Mouse (Mus musculus) T-cell, adult 2 months (primary cell): Measurements from ENCODE around the gene Gm10024.
A peak's percentile ranks its signal among the peaks of the same experiment; 100 is the strongest.
"Not testable (repeated sequence)": the region's sequence is repeated elsewhere in the genome, so short reads cannot be mapped to it uniquely, and the experiment has no call there.

Experiments
- DNase-seq: peaks from one replicate; pipeline ENCODE4 v3.0.0; 2022; ENCODE audit warnings: low spot score

The Gm10024 gene

DNA sequence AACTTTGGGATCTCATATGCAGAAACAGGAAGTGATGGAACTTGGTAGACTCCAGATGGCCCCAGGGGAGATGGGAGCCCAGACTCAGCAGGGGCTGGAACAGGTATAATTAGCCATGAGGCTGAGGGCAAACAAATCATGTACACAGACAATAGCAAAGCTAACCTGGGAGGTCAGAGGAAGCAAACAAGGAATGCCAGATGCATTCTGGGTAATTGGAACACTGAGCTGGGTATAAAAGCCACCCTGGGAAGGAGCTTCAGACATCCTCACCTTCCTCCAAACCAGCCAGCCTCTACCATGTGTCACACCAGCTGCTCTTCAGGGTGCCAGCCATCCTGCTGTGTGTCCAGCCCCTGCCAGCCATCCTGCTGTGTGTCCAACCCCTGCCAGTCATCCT is at the start of gene Gm10024:
TSS of gene Gm10024 (plus strand) at position 301 of the 400 bp plus-strand sequence.
- DNase-seq: not testable (repeated sequence)

DNA sequence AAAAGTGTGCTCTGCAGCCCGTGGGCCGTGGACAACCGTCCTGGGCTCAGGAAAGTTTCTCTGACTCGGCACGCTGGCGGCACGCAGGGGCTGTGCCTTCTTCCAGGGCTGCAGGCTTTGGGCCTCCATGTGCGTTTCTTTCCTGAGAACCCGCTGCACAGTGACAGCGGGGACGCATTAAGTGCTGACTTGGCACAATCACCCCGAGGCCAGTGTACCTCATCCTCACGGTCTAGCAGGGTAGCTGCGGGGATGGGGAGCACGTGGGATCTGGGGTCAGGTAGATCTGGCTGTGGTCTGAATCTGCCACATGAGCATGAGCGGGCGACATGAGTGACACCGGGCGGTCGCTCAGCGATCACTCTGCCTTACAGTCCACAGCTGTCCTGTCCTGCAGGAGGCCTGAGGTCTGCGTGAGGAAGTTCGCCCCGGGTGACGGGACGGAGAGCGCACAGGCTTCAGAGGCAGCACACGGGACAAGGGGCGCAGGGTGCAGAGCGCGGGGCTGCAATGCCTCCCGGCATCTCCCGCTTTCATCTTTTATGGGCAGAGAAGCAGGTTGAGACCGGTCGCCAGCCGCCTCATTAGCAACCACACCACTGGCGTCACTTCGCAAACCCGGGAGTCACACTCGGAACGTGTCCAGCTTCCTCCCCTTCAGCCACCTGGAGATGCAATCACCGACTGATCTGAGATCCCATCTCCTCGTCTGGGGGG is 47.1 kb upstream of the Gm10024 start:
- no peak for DNase-seq

DNA sequence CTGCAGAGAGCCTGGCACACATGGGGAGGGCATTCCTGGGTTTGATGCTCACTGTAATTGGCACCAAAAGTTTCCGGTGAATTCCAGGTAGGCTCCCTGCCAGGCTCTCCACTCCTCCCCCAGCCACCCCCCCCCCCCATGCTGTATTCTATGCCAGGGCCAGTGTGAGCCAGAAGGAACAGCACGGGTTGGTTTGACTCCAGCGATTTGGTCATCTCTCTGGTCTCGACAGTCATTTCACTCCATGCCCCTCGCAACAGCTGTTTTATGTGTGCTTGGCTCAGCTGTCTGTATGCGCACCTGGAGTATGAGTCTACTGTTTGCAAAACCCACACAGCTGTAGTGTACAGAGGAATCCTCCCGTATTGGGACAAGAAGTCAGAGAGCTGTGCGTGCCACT is 44.9 kb upstream of the Gm10024 start:
- no peak for DNase-seq

DNA sequence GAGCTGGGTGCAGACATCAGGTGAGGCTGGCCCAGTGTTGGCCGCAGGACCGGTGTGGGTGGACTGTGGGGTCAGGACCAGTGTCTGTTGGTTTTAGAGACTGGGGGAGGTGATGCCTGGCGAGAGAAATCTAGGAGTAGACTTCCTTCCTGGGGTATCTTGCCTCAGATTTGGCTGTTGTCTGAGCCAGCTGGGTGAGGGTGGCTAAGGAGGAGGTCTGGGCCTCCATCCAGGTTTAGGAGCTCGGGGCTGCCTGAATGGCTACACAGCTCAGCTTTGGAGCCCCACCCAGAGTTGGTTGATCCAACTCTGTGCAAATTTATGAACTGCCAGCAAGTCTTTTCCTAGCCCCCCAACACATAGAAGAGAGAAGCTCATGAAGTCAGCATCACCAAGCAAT is 43.9 kb upstream of the Gm10024 start:
- no peak for DNase-seq

DNA sequence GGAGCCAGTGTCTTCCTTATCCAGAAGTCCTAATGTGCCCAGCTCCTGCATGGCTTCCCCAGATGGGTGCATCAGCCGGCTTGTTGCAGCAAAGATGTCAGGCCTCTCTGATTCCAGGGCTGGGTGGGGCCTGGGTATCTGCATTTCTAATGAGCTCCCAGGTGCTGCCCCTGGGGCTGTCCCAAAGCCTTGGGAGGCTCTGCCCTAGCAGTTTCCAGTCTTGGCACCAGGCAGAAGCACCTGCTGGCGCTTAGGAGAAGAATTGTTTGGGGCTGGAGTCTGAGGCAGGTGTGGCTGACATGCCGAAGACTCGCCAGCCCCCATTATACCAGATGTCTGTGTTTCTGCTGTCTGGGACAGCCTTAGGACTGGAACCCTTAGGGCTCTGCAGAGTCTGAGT is 40.5 kb upstream of the Gm10024 start:
- no peak for DNase-seq

DNA sequence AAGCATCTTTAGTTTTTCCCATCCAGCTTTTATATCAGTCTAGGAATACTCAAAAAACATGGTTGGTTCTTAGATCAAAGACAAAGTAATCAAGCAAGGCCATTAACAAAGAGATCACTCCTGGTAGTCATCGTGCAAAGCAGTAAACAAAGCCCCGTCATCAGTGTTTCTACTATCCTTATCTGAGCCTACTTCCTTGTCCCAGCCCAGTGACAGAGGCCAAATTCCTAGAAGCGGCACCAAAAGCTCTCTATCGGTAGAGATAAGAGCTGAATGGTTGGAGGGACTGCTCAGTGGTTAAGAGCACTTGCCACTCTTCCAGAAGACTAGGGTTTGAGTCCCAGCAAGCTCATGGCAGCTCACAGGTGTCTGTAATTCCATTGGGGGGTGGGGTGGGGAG is 39.7 kb upstream of the Gm10024 start:
- DNase-seq: no peak

DNA sequence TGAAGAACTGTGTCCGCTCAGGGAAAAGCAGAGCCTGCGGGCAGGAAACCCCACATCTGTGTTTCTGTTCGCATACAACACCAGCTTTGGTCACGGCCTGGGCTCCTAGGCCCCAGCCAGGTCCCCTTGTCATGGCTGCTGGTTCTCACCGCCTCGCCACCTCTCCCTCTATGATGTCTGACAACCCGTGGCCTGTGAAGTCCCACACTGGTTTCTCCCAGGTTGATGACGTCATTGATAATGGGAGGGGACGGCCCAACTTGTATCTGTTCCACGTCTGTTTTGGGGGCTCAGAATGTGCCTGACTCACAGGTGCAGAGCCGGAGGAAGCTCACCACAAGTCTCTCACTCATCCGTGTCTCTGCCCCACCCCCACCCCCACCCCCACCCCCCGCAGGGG is 37.5 kb upstream of the Gm10024 start:
- peak; percentile 29 for DNase-seq

DNA sequence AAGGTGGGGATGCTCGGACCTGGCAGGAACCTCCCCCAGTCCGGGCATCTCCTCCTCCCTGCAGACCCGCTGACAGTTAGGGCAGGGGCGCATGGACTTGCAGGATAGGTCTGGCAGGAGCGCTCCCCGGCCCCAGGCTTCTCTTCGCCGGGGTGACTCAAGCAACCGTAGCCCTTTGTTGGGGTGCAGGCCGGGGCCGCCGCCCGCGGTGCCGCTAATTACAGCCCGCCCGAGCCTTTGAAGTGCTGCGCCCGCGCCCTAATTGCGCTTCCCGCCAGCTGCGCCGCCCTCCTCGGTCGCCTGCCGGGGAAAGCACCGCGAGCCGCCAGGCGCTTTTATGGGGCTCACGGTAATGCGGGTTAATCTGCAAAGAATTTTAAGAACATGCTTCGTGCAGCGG is 33.7 kb upstream of the Gm10024 start:
- DNase-seq: no peak

DNA sequence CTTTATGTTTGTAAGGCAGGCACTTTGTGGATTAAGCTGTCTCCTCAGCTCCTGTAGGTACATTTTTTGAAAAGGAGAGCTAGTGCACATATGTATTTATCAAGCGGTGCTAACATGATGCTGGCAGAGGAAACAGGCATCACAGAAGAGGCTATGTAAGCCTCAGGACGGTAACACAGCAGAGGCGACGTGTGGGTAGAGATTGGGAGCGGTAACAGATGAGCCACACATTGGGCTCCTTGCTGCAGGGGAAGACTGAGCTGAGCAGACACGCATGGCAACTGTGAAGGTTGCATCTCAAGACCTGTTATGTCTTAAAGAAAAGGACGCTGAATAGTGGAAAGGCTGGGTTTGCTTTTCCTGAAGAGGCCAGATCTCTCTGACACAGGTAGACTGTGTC is 28.3 kb upstream of the Gm10024 start:
- DNase-seq: no peak

DNA sequence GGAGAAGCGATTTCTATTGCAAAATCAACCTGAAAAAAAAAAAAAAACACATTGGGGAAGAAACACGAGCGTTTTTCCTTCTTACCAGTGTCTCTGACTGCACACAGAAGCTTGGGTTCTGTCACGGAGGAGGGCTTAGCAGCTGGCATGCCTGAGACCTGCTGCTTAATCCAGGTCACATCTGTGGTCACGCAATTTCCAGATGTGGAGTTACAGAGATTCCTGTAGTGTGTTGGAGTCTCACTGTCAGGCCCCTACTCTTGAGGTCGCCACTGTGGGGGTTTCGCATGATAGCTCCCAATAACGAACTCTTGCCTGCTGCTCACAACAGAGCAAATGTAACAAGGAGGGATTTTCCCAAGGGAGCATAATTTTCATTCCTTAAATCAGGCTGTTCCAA is 27.1 kb upstream of the Gm10024 start:
- no peak for DNase-seq

DNA sequence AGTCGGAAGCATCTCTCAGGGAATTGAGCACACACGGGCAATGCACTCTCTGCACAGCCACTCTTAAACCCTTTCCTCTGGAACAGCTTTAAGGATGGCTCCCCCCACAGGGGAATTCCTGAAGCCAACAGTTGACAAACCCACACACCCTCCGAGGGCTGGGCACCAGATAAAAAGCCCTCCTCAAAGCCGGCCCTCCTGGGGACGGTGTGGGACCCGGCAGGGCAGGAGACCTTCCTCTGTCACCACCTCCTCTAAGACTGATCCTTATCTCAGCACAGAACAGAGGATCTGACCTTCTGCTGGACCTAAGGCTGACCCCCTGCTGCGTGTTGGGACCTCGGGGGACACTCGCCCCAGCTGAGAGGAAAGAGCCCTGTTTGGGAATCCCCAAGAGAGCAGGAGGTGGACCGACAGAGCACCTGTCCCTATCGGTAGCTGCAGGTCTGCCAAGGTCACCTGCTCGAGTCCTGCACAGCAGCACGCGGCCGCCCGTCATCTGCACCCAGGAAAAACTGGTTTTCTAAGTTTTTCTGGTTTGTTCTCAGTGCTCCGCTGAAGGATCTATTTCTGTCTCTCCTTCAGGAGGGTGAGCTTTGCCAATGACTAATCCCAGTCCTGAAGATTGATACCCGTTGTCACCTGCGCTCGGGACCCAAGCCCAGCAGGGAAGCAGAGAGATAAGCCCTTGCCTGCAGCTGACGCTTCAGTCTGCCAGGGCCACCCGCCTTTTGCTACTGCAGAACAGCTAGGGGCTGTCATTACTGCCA is 25.2 kb upstream of the Gm10024 start, which contains the start of gene Tspear:
TSS of gene Tspear (plus strand) at position 675 of the 770 bp plus-strand sequence.
- no peak for DNase-seq

DNA sequence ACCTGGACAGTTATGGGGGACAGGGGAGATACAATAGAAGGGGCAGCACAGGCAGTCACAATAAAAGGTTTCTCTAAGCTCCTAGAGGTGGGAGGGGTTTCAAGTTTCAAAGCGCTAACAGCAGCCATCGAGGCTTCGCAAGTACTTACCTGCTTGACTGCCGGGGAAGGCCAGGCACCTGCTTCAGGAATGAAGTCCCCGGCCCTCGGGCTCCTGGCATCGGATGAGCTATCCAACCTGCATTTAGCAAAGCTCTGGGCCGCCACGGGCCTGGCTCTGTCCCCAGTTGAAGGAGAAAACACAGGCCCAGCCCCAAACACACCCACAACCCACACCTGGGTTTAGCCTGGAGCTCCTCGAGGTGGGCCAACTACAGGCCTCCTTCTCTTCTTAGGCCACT is 24.2 kb upstream of the Gm10024 start:
- no peak for DNase-seq

DNA sequence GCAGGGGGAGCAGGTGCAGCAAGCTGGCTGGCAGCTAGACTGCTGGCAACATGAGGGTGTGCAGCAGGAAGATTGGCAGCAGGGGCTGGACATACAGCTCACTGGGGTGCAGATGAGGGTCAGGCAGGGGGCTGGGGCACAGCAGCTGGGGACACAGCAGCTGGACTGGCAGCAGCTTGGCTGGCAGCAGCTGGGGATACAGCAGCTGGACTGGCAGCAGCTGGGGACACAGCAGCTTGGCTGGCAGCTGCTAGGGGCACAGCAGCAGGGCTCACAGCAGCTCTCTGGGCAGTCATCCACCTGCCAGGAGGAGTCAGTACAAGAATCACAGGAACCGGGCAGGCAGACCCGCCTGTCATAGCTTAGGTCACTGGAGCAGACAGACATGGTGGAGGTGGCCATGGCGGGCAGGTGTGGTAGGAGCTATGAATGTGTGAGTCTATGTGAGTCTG is 20.9 kb upstream of the Gm10024 start, which contains the start of gene Gm19402:
TSS of gene Gm19402 (minus strand) at position 402 of the 452 bp plus-strand sequence.
- not testable (repeated sequence) for DNase-seq

DNA sequence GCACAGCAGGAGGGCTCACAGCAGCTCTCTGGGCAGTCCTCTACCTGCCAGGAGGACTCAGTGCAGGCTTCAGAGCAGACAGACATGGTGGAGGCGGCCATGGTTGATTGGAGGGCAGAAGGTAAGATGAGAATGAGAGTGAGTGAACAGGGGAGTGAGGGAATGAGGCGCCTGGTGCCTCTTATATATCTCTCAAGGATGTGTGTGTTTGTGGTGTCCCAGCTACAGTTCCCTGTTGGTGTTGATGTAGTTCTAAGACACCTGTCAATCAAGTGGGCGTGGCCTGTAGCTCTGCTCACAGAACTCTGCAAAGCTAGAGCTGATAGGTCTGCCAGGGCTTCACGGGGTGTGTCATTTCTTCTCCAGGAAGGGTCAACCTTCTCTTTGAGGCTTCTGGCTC is 14.1 kb upstream of the Gm10024 start, which contains the start of gene Gm9508:
TSS of gene Gm9508 (minus strand) at position 101 of the 400 bp plus-strand sequence.
- no peak for DNase-seq

DNA sequence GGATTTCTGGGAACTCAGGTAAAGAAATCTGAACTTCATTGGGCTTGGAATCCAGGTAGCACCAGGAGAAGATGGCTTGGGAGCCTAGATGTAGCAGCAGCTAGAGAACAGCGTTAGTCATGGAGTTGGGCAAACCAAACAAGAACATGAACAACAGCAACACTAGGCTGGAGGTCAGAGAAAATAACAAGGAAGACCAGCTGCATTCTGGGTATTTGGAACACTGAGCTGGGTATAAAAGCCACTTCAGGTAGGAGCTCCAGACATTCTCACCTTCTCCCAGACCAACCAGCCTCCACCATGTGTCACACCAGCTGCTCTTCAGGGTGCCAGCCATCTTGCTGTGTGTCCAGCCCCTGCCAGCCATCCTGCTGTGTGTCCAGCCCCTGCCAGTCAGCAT is 4.9 kb upstream of the Gm10024 start, which contains the start of gene Gm10272:
TSS of gene Gm10272 (plus strand) at position 301 of the 400 bp plus-strand sequence.
- no peak for DNase-seq

DNA sequence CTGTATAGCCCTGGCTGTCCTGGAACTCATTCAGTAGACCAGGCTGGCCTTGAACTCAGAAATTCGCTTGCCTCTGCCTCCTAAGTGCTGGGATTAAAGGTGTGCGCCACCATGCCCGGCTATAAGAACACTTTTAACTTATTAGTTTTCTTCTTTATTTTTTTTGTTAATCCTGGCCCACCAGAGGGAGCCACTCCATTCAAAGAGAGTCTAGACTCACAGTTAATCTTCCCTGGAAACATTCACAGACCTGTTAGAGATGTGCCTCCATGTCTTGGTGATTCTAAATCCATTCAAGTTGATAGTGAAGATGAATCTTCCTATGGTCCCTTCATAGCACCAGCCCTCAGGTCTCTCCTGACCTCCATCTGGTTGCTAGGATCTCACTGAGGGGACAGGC is 1.4 kb upstream of the Gm10024 start:
- DNase-seq: no peak

DNA sequence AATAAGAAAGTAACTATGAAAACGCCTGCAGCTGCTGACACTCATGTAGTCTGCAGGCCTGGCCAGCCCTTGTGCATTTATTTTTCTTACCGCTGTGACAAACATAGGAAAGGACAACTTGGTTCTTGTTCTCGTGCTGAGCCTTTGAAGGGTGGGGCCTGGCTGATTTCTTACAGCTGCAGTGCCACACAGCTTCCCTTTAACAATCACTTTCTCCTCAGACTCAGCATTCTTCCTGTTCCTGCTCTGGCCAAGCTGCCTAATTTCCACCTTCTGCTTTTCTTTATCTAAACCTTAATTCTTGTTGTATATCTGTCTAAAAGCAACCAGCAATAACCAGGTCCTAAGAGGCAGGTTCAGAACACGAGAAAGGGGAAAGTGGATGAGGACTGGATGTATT is 2.5 kb downstream of the Gm10024 start:
- no peak for DNase-seq

DNA sequence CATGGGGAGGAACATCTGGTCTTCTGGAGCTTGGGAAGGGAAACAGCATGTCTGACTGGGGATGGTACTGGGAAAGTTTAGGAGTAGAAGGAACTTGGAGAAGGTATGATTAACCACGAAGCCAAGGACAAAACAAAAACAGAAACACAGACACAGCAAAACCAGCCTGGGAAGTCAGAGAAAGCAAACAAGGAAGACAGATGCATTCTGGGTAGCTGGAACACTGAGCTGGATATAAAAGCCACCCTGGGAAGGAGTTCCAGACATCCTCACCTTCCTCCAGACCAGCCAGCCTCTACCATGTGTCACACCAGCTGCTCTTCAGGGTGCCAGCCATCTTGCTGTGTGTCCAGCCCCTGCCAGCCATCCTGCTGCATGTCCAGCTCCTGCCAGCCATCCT is 4.2 kb downstream of the Gm10024 start, which contains the start of gene Gm10142:
TSS of gene Gm10142 (plus strand) at position 301 of the 400 bp plus-strand sequence.
- DNase-seq: no peak

DNA sequence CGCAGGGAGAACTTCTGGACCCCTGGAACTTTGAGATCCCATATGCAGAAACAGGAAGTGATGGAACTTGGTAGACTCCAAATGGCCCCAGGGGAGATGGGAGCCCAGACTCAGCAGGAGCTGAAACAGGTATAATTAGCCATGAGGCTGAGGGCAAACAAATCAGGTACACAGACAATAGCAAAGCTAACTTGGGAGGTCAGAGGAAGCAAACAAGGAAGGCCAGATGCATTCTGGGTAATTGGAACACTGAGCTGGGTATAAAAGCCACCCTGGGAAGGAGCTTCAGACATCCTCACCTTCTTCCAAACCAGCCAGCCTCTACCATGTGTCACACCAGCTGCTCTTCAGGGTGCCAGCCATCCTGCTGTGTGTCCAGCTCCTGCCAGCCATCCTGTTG is 9.0 kb downstream of the Gm10024 start, which contains the start of gene Krtap12-1:
TSS of gene Krtap12-1 (plus strand) at position 301 of the 400 bp plus-strand sequence.
- not testable (repeated sequence) for DNase-seq

DNA sequence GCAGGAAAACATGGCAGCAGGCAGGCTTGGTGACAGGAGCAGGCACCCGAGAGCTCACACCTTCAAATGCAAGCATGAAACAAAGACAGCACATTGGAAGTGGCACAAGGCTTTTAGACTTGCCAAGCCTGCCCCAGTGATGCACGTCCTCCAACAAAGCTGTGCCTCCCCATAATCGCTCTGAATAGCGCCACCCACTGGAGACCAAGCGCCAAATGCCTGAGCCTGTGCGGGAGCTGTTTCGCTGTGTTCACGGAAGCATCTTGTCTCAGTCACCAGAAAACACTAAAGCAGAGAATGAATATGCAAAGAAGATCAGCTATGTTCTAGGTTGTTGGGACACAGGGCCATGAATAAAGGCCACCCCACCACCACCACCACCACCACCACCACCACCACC is 13.6 kb downstream of the Gm10024 start:
- no peak for DNase-seq

DNA sequence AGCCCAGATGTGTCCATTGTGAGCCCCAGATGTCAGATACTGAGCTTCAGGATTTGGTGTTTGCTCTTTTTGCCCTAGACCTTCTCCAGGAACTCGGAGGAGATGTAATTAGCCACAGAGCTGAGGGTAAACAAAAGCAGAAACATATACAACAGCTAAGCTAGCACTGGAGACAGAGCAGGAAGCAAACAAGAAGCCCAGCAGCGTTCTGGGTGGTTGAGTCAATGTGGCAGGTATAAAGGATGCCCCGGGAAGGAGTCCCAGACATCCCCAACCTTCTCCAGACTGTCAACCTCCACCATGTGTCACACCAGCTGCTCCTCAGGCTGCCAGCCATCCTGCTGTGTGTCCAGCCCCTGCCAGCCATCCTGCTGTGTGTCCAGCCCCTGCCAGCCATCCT is 14.9 kb downstream of the Gm10024 start, which contains the start of gene Gm10100:
TSS of gene Gm10100 (plus strand) at position 301 of the 400 bp plus-strand sequence.
- DNase-seq: no peak

DNA sequence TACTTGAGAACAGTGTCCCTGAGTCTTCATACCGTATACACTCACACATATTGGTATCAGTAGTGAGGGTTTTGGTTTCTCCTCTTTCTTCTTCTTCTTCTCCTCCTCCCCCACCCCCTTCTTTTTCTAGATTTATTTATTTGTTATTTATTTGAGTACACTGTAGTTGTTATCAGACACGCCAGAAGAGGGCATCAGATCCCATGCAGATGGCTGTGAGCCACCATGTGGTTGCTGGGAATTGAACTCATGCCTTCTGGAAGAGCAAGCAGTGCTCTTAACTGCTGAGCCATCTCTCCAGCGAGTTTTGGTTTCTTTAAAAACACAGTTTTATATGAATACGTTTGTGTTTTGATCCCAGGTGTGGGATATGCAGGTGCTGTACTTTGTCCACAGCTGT is 17.0 kb downstream of the Gm10024 start:
- DNase-seq: no peak

DNA sequence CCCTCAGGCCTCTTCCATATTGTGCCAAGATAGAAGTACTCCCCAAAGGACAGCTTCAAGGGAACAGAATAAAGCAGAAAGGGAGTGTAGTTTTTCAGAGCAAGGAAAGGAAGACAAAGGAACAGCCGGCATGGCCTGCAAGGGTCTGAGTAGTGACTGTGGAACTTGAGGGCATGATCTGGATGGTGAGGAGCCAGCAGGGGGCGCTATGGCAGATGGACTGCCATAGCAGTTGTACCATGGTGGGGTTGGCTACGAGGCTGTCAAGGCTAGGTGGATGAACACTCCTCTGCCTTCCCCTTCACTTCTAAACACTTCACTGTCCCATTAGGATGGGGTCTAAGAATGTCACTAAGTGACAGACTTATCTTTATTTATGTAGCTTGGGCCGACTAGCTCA is 18.0 kb downstream of the Gm10024 start:
- no peak for DNase-seq
